Mouse (Mus musculus) T-helper 1 cell (primary cell): ENCODE results near the gene Pomc.
"Not testable (repeated sequence)": the region's sequence is repeated elsewhere in the genome, so short reads cannot be mapped to it uniquely, and the experiment has no call there.

Experiments used
- in situ Hi-C: fragments of 300-600 bp; cut with MboI, MseI; formaldehyde crosslinking; loops from one replicate; pipeline ENCODE4 v1.15.1; 2025; ENCODE audit warnings: high pct_unique_total_duplicates

Gene Pomc

GRCm38 (mm10) chr12:3954651-3955050 lies at the start of gene Pomc:
Gene Pomc (plus strand): TSS chr12:3954951.
- in situ Hi-C loops, result no loop called here

DNA sequence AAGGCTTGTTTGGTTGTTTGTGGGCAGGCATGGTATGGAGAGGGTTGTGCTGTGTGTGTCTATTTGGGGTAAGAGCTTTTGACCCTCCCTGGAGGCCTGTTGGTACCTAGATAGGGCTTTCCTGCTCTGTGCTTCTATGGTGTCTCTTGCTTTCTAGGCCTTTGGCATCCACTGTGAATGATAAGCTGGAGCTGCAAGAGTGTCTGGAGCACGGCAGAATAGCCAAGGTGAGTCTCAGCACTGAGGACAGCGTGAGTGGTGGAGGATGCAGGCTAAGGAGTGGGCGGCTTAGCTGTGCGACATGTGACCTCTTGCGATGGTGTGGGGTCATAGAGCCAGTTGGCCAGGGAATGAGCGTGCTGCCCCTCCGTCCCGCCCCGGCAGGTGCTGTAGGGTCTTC lies 49.3 kb upstream of the Pomc start:
- in situ Hi-C loops, result no loop called here

GRCm38 (mm10) chr12:3906308-3906707 lies 48.4 kb upstream of the Pomc start:
- in situ Hi-C loops, result no loop called here

GRCm38 (mm10) chr12:3907008-3907407 lies 47.7 kb upstream of the Pomc start:
- in situ Hi-C loops, result no loop called here

GRCm38 (mm10) chr12:3907418-3907817 lies 47.3 kb upstream of the Pomc start:
- in situ Hi-C loops, result no loop called here

DNA sequence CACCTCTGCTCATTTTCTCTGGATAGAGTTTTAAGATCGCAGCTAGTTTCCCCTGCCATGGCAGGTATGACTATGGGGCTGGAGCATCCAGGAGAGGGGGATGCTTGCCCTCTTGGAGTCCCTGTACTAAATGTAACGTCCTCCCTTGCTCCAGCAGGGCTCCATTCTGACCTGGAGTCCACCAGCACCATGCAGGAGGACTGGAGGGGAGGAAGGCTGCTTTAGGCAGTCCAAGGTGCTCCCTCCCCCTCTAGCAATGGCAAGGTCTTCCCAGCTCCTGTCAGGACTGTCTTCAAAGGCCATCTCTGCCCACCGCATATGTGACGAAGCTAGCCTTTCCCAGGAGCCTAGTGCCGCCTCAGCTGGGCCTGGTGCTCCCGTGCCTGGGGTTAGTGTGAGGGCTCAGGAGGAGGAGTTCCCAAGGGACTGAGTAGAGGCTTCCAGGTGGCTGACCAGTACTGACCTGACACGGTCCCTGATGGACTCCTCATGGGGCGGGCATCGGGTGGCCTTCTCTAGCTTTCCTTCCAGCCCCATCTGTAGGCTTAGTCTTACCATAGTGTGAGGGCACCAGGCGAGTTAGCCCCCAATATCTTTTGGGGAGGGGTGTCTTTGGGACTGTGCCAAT lies 44.2 kb upstream of the Pomc start:
- in situ Hi-C loops, result no loop called here

DNA sequence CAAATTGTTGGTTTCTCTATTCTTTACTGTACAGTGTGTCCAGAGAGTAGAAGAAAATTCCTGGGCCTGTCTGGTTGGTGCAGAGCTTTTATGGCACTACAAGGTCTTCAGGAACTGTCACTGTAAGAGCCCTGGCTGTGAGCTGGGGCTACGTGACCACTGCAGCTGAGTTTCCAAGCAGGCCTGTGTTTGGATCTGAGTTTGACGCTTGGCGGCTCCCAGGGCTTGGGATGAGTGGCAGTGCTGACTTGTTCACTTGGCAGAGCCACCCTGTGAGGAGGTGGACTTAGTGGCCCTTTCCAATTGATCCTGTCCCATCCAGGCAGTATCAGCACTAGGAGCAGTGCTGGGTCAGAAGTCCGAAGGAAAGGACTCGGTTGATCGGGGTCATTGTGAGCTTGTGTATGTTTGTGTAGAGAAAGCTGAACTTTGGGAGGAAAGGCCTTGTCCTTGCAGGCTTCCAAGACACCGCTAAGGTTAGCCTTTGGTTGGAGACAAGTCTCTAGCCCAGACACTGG lies 42.9 kb upstream of the Pomc start:
- in situ Hi-C loops, result no loop called here

DNA sequence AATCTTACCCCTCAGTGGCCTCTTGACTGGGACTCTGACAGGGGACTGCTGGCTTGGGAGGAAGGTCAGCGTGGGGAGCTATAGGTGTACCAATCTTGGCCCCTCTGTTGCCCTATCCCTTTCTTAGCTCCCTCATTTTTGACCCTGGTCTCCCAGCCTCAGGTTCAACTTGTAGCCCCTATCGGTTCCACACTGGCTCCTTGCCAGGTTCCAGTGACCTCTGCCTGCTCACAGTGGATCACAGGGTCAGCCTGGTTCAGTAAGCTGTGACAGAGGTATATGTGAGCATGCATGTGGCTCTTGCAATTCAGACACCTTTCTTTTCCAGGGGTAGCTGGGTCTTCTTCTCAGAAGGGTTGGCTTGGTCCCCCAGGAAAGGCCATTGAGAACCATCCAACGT lies 38.9 kb upstream of the Pomc start:
- in situ Hi-C loops, result no loop called here

- in situ Hi-C loops, result no loop called here
Observed at GRCm38 (mm10) chr12:3917668-3918341, 36.9 kb upstream of the Pomc start.

- in situ Hi-C loops, result no loop called here
Observed at GRCm38 (mm10) chr12:3918577-3918976, 36.2 kb upstream of the Pomc start.

DNA sequence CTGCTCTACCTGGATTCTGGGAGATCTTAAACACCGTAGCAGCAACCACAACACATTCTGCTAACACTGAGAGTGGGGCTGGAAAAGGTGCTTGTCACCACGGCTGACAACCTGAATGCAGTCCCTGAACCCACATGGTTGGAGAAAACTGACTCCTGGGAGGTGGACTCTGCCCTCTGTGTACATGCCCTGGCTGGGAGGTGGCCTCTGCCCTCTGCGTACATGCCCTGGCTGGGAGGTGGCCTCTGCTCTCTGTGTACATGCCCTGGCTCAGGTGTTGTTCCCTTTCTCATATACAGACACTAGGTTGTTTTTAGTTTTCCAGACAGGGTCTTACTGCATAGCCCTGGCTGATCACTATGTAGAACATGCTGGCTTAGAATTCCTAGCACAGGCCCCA lies 35.3 kb upstream of the Pomc start:
- in situ Hi-C loops, result no loop called here

- in situ Hi-C loops, result loop anchor here (5.0 kb wide), 2 partner anchors 151 to 621 kb away; no protein-coding TSS in a partner anchor
Observed at GRCm38 (mm10) chr12:3926127-3926526, 28.6 kb upstream of the Pomc start.

- in situ Hi-C loops, result loop anchor here (5.0 kb wide), 2 partner anchors 148 to 618 kb away; no protein-coding TSS in a partner anchor
Observed at GRCm38 (mm10) chr12:3928841-3929240, 25.9 kb upstream of the Pomc start.

DNA sequence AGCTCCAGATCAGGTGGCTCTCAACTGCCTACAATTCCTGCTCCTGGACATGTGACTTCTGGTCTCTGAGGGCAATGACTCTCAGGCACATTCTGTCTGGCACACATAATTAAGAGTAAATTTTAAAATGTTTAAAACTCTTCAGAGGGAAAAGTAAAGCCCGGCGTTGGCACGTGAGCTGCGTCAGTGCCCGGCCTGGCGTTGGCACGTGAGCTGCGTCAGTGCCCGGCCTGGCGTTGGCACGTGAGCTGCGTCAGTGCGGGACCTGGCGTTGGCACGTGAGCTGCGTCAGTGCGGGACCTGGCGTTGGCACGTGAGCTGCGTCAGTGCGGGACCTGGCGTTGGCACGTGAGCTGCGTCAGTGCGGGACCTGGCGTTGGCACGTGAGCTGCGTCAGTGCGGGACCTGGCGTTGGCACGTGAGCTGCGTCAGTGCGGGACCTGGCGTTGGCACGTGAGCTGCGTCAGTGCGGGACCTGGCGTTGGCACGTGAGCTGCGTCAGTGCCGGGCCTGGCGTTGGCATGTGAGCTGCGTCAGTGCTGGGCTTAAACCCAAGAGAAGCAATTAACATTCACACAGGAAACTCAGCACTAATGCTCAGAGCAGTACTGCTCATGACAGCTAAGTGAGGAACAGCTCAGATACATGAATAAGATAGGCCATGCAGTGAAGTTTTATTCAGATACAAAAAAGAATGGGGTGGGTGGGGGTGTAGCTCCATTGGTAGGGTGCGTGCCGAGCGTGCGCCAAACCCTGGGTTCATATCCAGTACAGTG lies 24.5 kb upstream of the Pomc start:
- in situ Hi-C loops, result not testable (repeated sequence)

GRCm38 (mm10) chr12:3942026-3942425 lies 12.7 kb upstream of the Pomc start:
- in situ Hi-C loops, result no loop called here

DNA sequence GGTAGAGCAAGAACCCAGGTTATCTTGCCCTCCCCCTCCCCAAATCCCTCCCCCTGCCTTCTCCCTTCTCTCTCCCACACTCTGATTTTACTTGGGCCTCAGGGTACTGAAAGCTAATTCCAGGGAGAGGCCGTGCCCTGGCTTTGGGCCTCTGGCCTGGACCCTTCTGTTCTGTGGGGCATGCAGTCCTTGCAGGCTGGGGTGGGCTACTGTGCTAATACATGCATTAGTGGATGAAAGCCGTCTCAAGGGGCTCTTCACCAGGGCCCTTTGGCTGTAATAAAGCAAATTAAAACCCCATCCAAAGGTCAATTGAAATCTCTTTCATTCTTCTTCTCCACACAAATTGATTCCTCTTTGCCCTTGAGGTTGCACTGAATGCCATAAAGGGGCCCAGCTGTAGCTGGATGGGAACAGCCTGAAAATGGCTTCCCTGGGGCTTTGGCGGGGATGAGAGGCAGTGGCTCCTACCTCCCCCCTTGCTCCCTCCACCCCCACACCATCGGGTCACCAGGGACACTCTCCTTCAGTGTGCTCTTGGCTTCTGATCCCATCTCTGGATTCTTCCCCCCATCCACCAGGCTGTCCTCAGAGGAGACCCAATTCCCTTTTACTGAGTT lies 10.2 kb upstream of the Pomc start:
- in situ Hi-C loops, result loop anchor here (5.0 kb wide), 1 partner anchor 598 kb away; no protein-coding TSS in a partner anchor

DNA sequence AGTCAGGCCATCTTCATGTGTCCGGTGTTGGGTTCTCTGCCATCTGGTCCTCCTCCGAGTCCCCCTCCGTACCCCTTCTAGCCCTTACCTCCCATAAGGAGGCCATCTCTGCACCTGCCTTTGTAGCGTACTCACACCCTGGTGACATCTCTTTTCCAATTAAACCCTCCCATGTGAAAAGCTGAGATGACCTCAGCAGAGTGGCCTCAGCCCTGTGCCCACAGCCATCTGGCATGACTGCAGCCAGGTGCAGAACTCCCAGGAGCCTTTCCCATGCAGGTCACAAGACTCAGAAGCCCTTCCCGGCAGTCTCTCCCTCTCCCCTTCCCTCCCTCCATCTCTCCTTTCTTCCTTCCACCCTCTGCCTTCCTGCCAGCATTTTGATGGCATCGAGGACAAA lies 7.2 kb upstream of the Pomc start:
- in situ Hi-C loops, result loop anchor here (5.0 kb wide), 1 partner anchor 595 kb away; no protein-coding TSS in a partner anchor

GRCm38 (mm10) chr12:3955371-3955770 lies 620 bp downstream of the Pomc start:
- in situ Hi-C loops, result no loop called here

GRCm38 (mm10) chr12:3956351-3956750 lies 1.6 kb downstream of the Pomc start:
- in situ Hi-C loops, result no loop called here

DNA sequence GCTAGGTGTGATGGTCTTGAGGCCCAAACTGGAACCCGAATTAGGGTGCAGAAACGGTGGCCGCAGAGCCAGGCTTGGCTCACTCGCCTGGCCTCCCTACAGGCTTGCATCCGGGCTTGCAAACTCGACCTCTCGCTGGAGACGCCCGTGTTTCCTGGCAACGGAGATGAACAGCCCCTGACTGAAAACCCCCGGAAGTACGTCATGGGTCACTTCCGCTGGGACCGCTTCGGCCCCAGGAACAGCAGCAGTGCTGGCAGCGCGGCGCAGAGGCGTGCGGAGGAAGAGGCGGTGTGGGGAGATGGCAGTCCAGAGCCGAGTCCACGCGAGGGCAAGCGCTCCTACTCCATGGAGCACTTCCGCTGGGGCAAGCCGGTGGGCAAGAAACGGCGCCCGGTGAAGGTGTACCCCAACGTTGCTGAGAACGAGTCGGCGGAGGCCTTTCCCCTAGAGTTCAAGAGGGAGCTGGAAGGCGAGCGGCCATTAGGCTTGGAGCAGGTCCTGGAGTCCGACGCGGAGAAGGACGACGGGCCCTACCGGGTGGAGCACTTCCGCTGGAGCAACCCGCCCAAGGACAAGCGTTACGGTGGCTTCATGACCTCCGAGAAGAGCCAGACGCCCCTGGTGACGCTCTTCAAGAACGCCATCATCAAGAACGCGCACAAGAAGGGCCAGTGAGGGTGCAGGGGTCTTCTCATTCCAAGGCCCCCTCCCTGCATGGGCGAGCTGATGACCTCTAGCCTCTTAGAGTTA lies 5.2 kb downstream of the Pomc start:
- in situ Hi-C loops, result no loop called here

DNA sequence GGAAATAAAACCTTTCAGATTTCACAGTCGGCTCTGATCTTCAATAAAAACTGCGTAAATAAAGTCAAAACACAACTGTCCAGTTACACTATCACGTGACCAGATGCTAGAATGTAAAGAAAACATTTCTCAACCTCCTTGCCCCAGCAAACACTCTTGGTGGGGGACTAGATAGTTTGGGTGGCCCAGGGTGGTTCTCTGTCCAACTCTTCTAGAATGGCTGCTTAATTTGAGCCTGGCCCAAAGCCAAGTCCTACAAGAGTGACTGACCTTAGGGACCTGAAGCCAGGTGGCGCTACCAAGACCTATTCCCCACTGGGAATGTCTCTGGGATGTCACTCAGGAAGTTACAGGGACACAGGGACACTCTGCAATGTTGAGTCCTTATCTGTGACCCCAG lies 5.8 kb downstream of the Pomc start:
- in situ Hi-C loops, result no loop called here
